Mouse (Mus musculus) kidney, postnatal 4 days (tissue): ENCODE measurements around the gene Tmem190.
"Not testable (repeated sequence)": the region's sequence is repeated elsewhere in the genome, so short reads cannot be mapped to it uniquely, and the experiment has no call there.

Source experiments
- DNase-seq, 2 experiments: peaks; one replicate each; pipeline ENCODE4 v3.0.0; 2021; ENCODE audit warnings: mixed read lengths in 2 of 2

Tmem190 gene

GRCm38 (mm10) chr7:4816559-4816958 lies 33.8 kb downstream of the Tmem190 start:
- DNase-seq, result no peak

- DNase-seq, result not testable (repeated sequence)
Observed at GRCm38 (mm10) chr7:4820925-4821324, 38.2 kb downstream of the Tmem190 start.

GRCm38 (mm10) chr7:4821690-4822089 lies 39.0 kb downstream of the Tmem190 start:
- no peak for DNase-seq

GRCm38 (mm10) chr7:4822162-4822907 lies 39.6 kb downstream of the Tmem190 start:
- peak in 1 of 2 experiments; percentile 46 for DNase-seq

GRCm38 (mm10) chr7:4825365-4825764 lies 42.6 kb downstream of the Tmem190 start:
- no peak for DNase-seq

- DNase-seq, result peak in 1 of 2 experiments; percentile 13
Observed at GRCm38 (mm10) chr7:4830476-4830875, 47.7 kb downstream of the Tmem190 start.
